Mouse (Mus musculus): Measurements from ENCODE around the gene Hist1h2ab.

The Hist1h2ab gene

GRCm38 (mm10) chr13:23737091-23737490 lies 13.8 kb upstream of the Hist1h2ab start:
- no peak for DNase-seq (ENCODE audit: extremely low read depth, insufficient read length, low spot score)

GRCm38 (mm10) chr13:23738041-23738440 lies 12.9 kb upstream of the Hist1h2ab start:
- peak; percentile 23 for DNase-seq (ENCODE audit: extremely low read depth, insufficient read length, low spot score)

GRCm38 (mm10) chr13:23738677-23739068 lies 12.3 kb upstream of the Hist1h2ab start, which contains the start of gene Hist1h1c:
Hist1h1c (plus strand) TSS chr13:23738808.
- DNase-seq (ENCODE audit: extremely low read depth, insufficient read length, low spot score) = peak; percentile 98

GRCm38 (mm10) chr13:23739069-23739921 lies 11.6 kb upstream of the Hist1h2ab start:
- peak; percentile 96 for DNase-seq (ENCODE audit: extremely low read depth, insufficient read length, low spot score)

- DNase-seq (ENCODE audit: extremely low read depth, insufficient read length, low spot score) = no peak
Observed at GRCm38 (mm10) chr13:23739922-23740252, 11.0 kb upstream of the Hist1h2ab start.

GRCm38 (mm10) chr13:23740256-23740840 lies 10.6 kb upstream of the Hist1h2ab start:
- no peak for DNase-seq (ENCODE audit: extremely low read depth, insufficient read length, low spot score)

GRCm38 (mm10) chr13:23740910-23741309 lies 10.0 kb upstream of the Hist1h2ab start:
- DNase-seq (ENCODE audit: extremely low read depth, insufficient read length, low spot score) = peak; percentile 33

GRCm38 (mm10) chr13:23742007-23742406 lies 8.9 kb upstream of the Hist1h2ab start:
- no peak for DNase-seq (ENCODE audit: extremely low read depth, insufficient read length, low spot score)

- DNase-seq (ENCODE audit: extremely low read depth, insufficient read length, low spot score) = peak; percentile 41
Observed at GRCm38 (mm10) chr13:23743215-23743614, 7.7 kb upstream of the Hist1h2ab start.

GRCm38 (mm10) chr13:23743963-23744362 lies 7.0 kb upstream of the Hist1h2ab start:
- peak; percentile 41 for DNase-seq (ENCODE audit: extremely low read depth, insufficient read length, low spot score)

- DNase-seq (ENCODE audit: extremely low read depth, insufficient read length, low spot score) = peak; percentile 87
Observed at GRCm38 (mm10) chr13:23744421-23745380, 6.2 kb upstream of the Hist1h2ab start.

- peak; percentile 91 for DNase-seq (ENCODE audit: extremely low read depth, insufficient read length, low spot score)
Observed at GRCm38 (mm10) chr13:23745381-23746161, 5.4 kb upstream of the Hist1h2ab start, which contains the start of gene Hist1h3c. Hist1h3c (minus strand) TSS chr13:23745602.

- peak; percentile 92 for DNase-seq (ENCODE audit: extremely low read depth, insufficient read length, low spot score)
Observed at GRCm38 (mm10) chr13:23746201-23747080, 4.5 kb upstream of the Hist1h2ab start, which contains the start of gene Hist1h2bb. Hist1h2bb (plus strand) TSS chr13:23746734.

- peak; percentile 86 for DNase-seq (ENCODE audit: extremely low read depth, insufficient read length, low spot score)
Observed at GRCm38 (mm10) chr13:23747081-23747891, 3.6 kb upstream of the Hist1h2ab start.

GRCm38 (mm10) chr13:23747892-23748288 lies 3.0 kb upstream of the Hist1h2ab start:
- DNase-seq (ENCODE audit: extremely low read depth, insufficient read length, low spot score) = peak; percentile 50

- DNase-seq (ENCODE audit: extremely low read depth, insufficient read length, low spot score) = no peak
Observed at GRCm38 (mm10) chr13:23749563-23750121, 1.3 kb upstream of the Hist1h2ab start.

GRCm38 (mm10) chr13:23751478-23751956 lies 591 bp downstream of the Hist1h2ab start:
- peak; percentile 73 for DNase-seq (ENCODE audit: extremely low read depth, insufficient read length, low spot score)

All from 3134 (cell line).